Mouse (Mus musculus): ENCODE results near the gene Ctsa.
"Not testable (repeated sequence)": the region's sequence is repeated elsewhere in the genome, so short reads cannot be mapped to it uniquely, and the experiment has no call there.

Gene Ctsa

GRCm38 (mm10) chr2:164845782-164846181 is 13.1 kb downstream of the Ctsa start:
- DNase-seq (ENCODE audit: low spot score in 2 of 2), result no peak

GRCm38 (mm10) chr2:164850061-164850460 is 17.4 kb downstream of the Ctsa start:
- DNase-seq (ENCODE audit: low spot score in 2 of 2), result no peak

GRCm38 (mm10) chr2:164855572-164855971 is 22.9 kb downstream of the Ctsa start:
- DNase-seq (ENCODE audit: low spot score in 2 of 2), result not testable (repeated sequence)

GRCm38 (mm10) chr2:164856309-164857100 is 23.8 kb downstream of the Ctsa start:
- no peak for DNase-seq (ENCODE audit: low spot score in 2 of 2)

GRCm38 (mm10) chr2:164857101-164857821 is 24.6 kb downstream of the Ctsa start, which contains the start of gene Pltp:
TSS of gene Pltp (minus strand) at chr2:164857711.
- no peak for DNase-seq (ENCODE audit: low spot score in 2 of 2)

- no peak for DNase-seq (ENCODE audit: low spot score in 2 of 2)
Observed at GRCm38 (mm10) chr2:164857842-164858553, 25.3 kb downstream of the Ctsa start.

GRCm38 (mm10) chr2:164859155-164859554 is 26.5 kb downstream of the Ctsa start:
- DNase-seq (ENCODE audit: low spot score in 2 of 2), result no peak

GRCm38 (mm10) chr2:164859640-164860432 is 27.2 kb downstream of the Ctsa start:
- no peak for DNase-seq (ENCODE audit: low spot score in 2 of 2)

GRCm38 (mm10) chr2:164861094-164861493 is 28.4 kb downstream of the Ctsa start:
- DNase-seq (ENCODE audit: low spot score in 2 of 2), result no peak

GRCm38 (mm10) chr2:164862179-164862861 is 29.6 kb downstream of the Ctsa start:
- no peak for DNase-seq (ENCODE audit: low spot score in 2 of 2)

GRCm38 (mm10) chr2:164863411-164863810 is 30.7 kb downstream of the Ctsa start:
- DNase-seq (ENCODE audit: low spot score in 2 of 2), result not testable (repeated sequence)

- no peak for DNase-seq (ENCODE audit: low spot score in 2 of 2)
Observed at GRCm38 (mm10) chr2:164864593-164864992, 31.9 kb downstream of the Ctsa start.

- no peak for DNase-seq (ENCODE audit: low spot score in 2 of 2)
Observed at GRCm38 (mm10) chr2:164866741-164867551, 34.3 kb downstream of the Ctsa start.

- no peak for DNase-seq (ENCODE audit: low spot score in 2 of 2)
Observed at GRCm38 (mm10) chr2:164867566-164867965, 34.9 kb downstream of the Ctsa start.

GRCm38 (mm10) chr2:164868491-164868890 is 35.8 kb downstream of the Ctsa start:
- no peak for DNase-seq (ENCODE audit: low spot score in 2 of 2)

GRCm38 (mm10) chr2:164871602-164872303 is 39.1 kb downstream of the Ctsa start:
- DNase-seq (ENCODE audit: low spot score in 2 of 2), result no peak

GRCm38 (mm10) chr2:164873621-164874020 is 40.9 kb downstream of the Ctsa start:
- no peak for DNase-seq (ENCODE audit: low spot score in 2 of 2)

GRCm38 (mm10) chr2:164874239-164874769 is 41.6 kb downstream of the Ctsa start:
- DNase-seq (ENCODE audit: low spot score in 2 of 2), result no peak

GRCm38 (mm10) chr2:164875648-164876047 is 43.0 kb downstream of the Ctsa start:
- not testable (repeated sequence) for DNase-seq (ENCODE audit: low spot score in 2 of 2)

Data from frontal cortex, postnatal 36 days (tissue).